8 mouse cellular contexts compared by ENCODE assay signal in the genomic region with DNA sequence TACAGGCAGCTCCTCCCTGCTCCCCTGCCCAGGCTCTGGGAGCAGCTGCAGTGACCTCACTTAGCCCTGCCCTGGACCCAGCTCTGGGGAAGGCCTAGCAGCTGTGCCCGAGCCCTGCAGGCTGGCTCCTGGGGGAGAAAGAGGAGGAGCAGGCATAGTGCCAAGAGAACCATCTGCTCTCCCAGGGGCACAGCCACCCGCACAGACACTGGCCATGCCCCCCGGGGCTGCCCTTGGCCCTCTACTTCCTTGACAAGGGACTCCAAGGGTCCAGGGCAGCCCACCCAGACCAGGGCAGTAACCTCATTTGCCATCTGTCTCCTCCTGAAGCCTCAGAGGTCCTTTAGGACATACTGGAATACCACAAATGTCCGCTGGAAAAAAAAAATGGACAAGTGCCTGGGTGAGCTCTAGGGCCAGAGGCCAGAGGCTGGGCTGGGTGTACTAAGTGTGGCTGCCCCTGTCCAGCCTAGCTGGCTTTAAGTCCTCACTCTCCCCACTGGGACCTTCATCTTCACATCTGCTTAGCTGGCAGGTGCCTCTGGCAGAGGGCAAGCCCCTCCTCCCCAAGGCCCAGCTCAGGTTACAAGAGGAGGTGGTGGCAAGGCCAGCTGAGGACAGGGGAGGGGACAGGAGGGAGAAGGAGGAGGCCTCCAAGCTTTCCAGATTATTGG. TPM values are rescaled to one million over a fixed set of nuclear protein-coding genes. Genes with fewer than 3 reads are reported as not detected.
DNase-seq lines count a peak whose midpoint lies in the region; ATAC-seq and TF ChIP-seq lines count a peak whose summit lies in the region.

No protein-coding gene starts in this region.

- no peak overlapping the region for H3K4me3 ChIP-seq in hindbrain, embryonic 10.5 days
- H3K4me3 ChIP-seq in hindbrain, embryonic 14.5 days (replicated peaks; ENCODE audit: low read length), result no peak overlapping the region
- no peak overlapping the region for H3K4me3 ChIP-seq in forebrain, embryonic 10.5 days
- no peak overlapping the region for H3K4me3 ChIP-seq in lung, adult 2 months (replicated peaks; ENCODE audit: extremely low read depth, low read depth, low read length)

- TF ChIP-seq CTCF in lung, adult 2 months (IDR thresholded peaks at IDR 0.05; ENCODE audit: insufficient read depth, low read length), result no peak

- no peak for ATAC-seq in hindbrain, embryonic 14.5 days (ENCODE audit: low FRiP score)

- peaks cover 46% of the 10 kb centered on the region for H3K4me1 ChIP-seq in hindbrain, embryonic 10.5 days (replicated peaks)
- peaks cover 31% of the 10 kb centered on the region for H3K4me1 ChIP-seq in hindbrain, embryonic 14.5 days (replicated peaks; ENCODE audit: control insufficient read depth, insufficient read depth, low read length)
- peaks cover 28% of the 10 kb centered on the region for H3K4me1 ChIP-seq in forebrain, embryonic 10.5 days
- no peaks in the 10 kb centered on the region for H3K4me1 ChIP-seq in lung, adult 2 months (ENCODE audit: control insufficient read depth, insufficient read depth, low read length)

- H3K9me3 ChIP-seq in hindbrain, embryonic 10.5 days, result no peaks in the 10 kb centered on the region
- no peaks in the 10 kb centered on the region for H3K9me3 ChIP-seq in hindbrain, embryonic 14.5 days (ENCODE audit: control insufficient read depth, low read length)
- H3K9me3 ChIP-seq in forebrain, embryonic 10.5 days, result no peaks in the 10 kb centered on the region

- WGBS in hindbrain, embryonic 10.5 days, result 43% methylated on average over 4 of the region's 4 CpGs
- WGBS in hindbrain, embryonic 14.5 days, result 19% methylated on average over 4 of the region's 4 CpGs
- 48% methylated on average over 4 of the region's 4 CpGs for WGBS in forebrain, embryonic 10.5 days
- 47% methylated on average over 4 of the region's 4 CpGs for WGBS in lung, adult 2 months

- peak; percentile 35 for DNase-seq in hindbrain, embryonic 10.5 days (ENCODE audit: low spot score)
- no peak for DNase-seq in hindbrain, embryonic 14.5 days (ENCODE audit: low spot score)
- no peak for DNase-seq in forebrain, embryonic 10.5 days (ENCODE audit: extremely low spot score, low spot score)
- peak; percentile 66 for DNase-seq in heart, postnatal 4 days
- DNase-seq in lung, adult 2 months, result peak; percentile 50
- peak; percentile 64 for DNase-seq in testis, postnatal 10 days (ENCODE audit: low spot score)
- no peak for DNase-seq in T-cell, adult 2 months (ENCODE audit: low spot score)
- no peak for DNase-seq in Muller cell, postnatal 12 days (ENCODE audit: inconsistent ontology term)

- peaks cover 94% of the 10 kb centered on the region for H3K27me3 ChIP-seq in hindbrain, embryonic 10.5 days (ENCODE audit: insufficient read depth, poor library complexity, severe bottlenecking)
- H3K27me3 ChIP-seq in hindbrain, embryonic 14.5 days (ENCODE audit: control insufficient read depth, insufficient read depth, low read length), result 0 out of 2 replicates have a peak, but pooled peaks cover 11% of the 10 kb centered on the region
- peaks cover 100% of the 10 kb centered on the region for H3K27me3 ChIP-seq in forebrain, embryonic 10.5 days (ENCODE audit: poor library complexity, severe bottlenecking)

- H3K4me2 ChIP-seq in hindbrain, embryonic 14.5 days (replicated peaks), result no peak overlapping the region

- H3K9ac ChIP-seq in hindbrain, embryonic 14.5 days, result no peak overlapping the region

- TF ChIP-seq POLR2A in lung, adult 2 months (IDR thresholded peaks at IDR 0.05; ENCODE audit: borderline replicate concordance, extremely low read depth, low read depth, low read length), result no peak

- H3K36me3 ChIP-seq in hindbrain, embryonic 10.5 days, result no peaks in the 10 kb centered on the region
- H3K36me3 ChIP-seq in hindbrain, embryonic 14.5 days (replicated peaks; ENCODE audit: control insufficient read depth, insufficient read depth), result no peaks in the 10 kb centered on the region
- H3K36me3 ChIP-seq in forebrain, embryonic 10.5 days (replicated peaks), result no peaks in the 10 kb centered on the region

- peak overlapping the region; percentile 50; the same call in 1 of the 2 replicates for H3K27ac ChIP-seq in hindbrain, embryonic 10.5 days
- H3K27ac ChIP-seq in hindbrain, embryonic 14.5 days, result no peak overlapping the region
- H3K27ac ChIP-seq in forebrain, embryonic 10.5 days, result 0 out of 2 replicates have a peak overlapping the region, but pooled peaks have one; percentile 53

RNA-seq across cellular contexts. Expression of a gene that starts 9.8 kb away (rescaled TPM):
- polyA plus RNA-seq in hindbrain, embryonic 10.5 days (2016; fragmentation: Nextera tagmentation; extraction: Ambion mirVana), result 0.20 and 0.25 TPM in 2 replicates
- 1.0 and 1.4 TPM in 2 replicates for polyA plus RNA-seq in hindbrain, embryonic 14.5 days (2014; fragmentation: Nextera tagmentation; extraction: Ambion mirVana)
- polyA plus RNA-seq in forebrain, embryonic 10.5 days (2016; fragmentation: Nextera tagmentation; extraction: Ambion mirVana), result 0.06 TPM in 2 replicates
- 1 to 10 TPM; 6.1 to 8.3 TPM for total RNA-seq in heart, postnatal 4 days (2021)
- polyA plus RNA-seq in lung, adult 2 months (2012; rRNA removed), result 3.1 and 4.1 TPM in 2 replicates

Comparison
In these comparisons a context has a peak if more than half of its experiments do, and no peak if none do; other contexts are left out.
1. DNase-seq: peak in hindbrain, embryonic 10.5 days (single experiment), heart, postnatal 4 days (single experiment), lung, adult 2 months (single experiment) and testis, postnatal 10 days (single experiment); none in hindbrain, embryonic 14.5 days (single experiment), forebrain, embryonic 10.5 days (single experiment), T-cell, adult 2 months (single experiment) and Muller cell, postnatal 12 days (single experiment).